Mouse (Mus musculus) liver, adult (tissue): Measurements from ENCODE around the gene Wdr11.

Experiments
- GATA4 ChIP-seq: IDR thresholded peaks from 2 replicates; pipeline ENCODE4 v1.6.1; 2014; ENCODE audit warnings: mild to moderate bottlenecking, low read length; ENCODE audit not compliant: insufficient replicate concordance

The Wdr11 gene

DNA sequence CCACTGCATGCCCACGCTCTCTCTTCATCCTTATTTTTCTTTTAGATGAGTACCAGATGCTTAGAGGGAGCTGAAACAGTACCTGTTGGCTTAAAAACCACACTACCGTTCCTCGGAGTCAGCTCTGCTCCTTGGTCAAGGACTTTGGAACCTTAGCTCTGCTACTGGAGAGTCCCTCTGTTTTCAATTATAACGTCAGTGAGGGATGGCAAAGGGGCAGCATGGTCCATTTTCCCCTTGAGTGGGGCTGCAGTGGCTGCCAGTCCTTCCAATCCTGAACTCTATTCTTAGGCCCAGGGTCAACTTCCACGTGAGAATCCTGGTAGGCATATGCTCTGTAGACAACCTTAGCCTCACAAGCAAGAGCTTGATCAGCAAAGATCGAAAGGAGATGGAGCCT is 48.2 kb downstream of the Wdr11 start:
- no peak for TF ChIP-seq GATA4

DNA sequence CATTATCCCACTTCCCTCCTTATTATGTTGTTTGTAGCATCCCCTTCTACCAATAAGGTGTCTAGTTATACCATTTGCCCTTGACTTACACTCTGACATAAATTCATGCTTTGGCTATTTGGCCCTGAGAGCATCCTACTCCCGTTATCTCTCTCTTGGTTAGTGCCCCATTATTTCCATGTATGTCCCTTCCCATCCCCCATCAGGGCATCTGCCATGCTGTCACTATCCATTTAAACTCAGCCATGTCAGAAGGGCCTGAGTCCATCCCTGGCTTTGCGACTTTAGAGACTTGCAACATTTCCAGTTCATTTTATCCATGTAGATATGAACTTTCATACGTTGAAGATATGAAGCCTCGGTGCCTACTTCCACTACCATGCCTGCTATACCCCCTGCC is 51.6 kb downstream of the Wdr11 start:
- TF ChIP-seq GATA4: no peak

GRCm38 (mm10) chr7:129647798-129648197 is 56.1 kb downstream of the Wdr11 start:
- no peak for TF ChIP-seq GATA4

DNA sequence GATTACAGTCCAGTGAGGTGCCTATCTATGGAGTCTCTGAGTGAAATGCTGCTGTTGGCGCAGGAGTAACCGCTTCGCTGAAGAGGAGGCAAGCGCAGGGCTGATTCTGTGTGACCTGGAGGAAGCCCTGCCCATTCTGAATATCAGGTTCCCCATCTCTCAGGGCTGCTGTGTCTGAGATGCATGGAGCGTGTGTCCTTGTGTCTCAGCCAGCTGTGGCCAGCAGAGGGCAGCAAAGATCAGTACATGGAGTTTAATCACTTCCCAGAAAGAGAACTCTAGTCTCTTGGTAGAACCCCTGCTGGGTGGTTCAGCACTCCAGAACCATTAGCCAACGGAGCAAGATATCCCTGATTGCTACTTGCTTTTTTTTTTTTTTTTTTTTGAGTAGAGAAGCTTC is 57.3 kb downstream of the Wdr11 start:
- TF ChIP-seq GATA4: no peak

- no peak for TF ChIP-seq GATA4
Observed at GRCm38 (mm10) chr7:129650717-129651116, 59.1 kb downstream of the Wdr11 start.

DNA sequence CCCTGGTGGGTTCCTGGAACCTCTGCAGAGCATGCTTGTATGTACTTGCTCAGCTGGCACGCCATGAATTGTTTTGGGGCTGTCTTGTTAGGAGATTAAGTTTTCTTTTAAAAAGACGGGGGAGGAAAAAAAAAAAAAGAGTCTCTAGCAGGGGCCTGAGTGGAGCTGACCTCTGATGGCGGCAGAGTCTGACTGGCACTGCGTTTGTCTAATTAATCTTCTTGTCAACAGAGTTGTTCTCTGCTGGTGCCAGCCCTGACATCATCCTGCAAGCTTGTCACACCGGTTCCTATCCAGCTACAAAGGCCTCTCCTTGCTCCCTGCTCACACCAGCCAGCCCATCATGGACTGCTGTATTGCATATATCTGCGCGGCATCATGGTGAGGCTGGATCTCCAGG is 60.1 kb downstream of the Wdr11 start:
- no peak for TF ChIP-seq GATA4

DNA sequence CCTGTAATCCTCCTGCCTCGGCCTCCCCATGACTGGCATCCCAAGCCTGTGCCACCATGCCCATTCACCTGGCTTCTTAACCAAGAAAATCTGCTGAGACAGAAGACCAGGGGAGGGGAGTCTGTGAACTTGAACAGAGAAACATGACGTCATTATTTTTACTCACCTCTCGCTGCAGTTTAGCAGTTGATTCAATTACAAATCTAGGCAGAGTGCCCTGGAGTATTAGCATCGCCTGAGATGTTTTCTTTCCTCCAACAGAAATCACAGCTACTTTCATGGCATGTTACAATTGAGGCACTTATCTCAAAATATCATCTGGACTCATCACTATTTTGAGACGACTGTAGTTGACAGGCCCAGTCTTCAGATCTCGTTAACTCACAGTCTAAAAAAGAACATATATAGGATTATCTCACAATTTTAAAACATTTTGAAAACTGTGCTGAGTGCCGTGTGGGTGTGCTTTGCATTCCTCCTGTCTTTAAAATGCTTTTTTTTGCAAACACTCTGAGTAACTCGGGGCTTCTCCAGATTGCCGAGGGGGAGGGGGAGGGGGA is 61.3 kb downstream of the Wdr11 start:
- no peak for TF ChIP-seq GATA4

DNA sequence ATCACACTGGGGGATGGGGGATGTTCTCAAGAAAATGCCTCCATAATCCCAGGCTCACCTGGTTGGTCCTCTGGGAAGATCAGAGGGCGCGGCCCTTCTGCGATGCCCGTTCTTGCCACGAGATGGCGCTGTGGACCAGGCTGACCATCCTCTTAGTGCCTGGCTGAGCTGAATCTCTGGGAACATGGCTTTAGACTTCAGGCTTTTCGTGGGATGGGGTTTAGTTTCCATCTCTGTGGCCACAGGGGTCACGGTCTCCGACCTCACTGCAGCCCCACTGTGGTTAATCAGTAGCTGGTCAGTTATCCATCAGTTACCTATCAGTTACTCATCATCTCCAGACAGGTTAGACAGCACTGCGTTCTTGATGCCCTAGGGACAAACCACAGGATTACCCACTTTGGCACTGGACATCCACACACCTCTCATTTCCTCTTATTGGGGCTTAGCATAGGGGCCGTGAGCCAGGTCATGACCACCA is 62.2 kb downstream of the Wdr11 start:
- no peak for TF ChIP-seq GATA4

- TF ChIP-seq GATA4: no peak
Observed at GRCm38 (mm10) chr7:129654923-129655322, 63.3 kb downstream of the Wdr11 start.

DNA sequence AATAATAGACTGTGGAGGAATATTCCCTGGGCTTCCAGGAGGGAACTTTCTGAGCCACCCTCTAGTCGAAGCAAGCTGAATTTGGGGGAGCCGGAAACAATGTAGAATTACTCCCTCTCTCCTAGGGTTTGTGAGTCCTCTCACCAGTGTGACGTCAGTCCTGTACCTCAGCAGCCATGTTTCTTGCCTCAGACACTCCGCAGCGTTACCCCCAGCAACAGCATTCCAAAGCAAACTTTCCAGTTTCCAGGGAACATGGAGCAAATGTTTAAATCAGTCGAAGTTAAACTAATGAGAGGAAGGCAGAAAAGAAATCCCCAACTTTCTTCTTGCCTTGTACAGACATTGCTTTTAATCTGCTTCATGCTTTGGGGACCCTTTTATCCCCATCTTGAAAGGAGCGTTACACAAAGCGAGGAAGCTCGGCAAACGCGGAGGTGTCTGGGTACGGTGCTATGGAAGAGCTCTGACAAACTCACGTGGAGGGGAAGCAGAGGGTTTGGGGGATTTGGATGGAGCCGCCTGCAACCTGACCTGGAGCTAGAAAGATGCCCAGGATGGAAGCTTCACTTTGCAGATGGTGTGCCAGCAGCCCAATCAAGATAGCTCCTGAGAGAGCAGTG is 64.1 kb downstream of the Wdr11 start:
- TF ChIP-seq GATA4: no peak

GRCm38 (mm10) chr7:129657867-129658266 is 66.2 kb downstream of the Wdr11 start:
- TF ChIP-seq GATA4: no peak

DNA sequence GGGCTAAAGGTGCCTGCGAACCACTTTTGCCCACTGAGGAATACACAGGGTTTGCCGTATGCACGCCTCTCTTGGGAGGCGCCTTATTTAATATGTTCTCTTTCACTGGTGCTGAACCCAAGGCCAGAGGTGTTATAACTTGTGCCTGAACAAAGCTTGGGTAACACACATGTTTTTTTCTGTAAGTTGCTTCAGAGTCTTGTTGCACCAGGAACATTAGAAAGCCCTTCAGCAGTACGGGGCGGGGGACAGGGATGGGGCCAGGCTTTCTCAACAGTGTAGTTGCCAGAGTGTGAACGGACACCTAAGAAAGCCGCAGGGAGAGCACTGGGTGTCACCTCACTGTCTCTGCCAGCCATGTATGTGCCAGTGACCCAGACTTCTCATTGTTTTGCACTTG is 68.1 kb downstream of the Wdr11 start:
- TF ChIP-seq GATA4: no peak

- no peak for TF ChIP-seq GATA4
Observed at GRCm38 (mm10) chr7:129660546-129660945, 68.9 kb downstream of the Wdr11 start.

GRCm38 (mm10) chr7:129662051-129662789 is 70.6 kb downstream of the Wdr11 start:
- no peak for TF ChIP-seq GATA4

GRCm38 (mm10) chr7:129663781-129664505 is 72.3 kb downstream of the Wdr11 start:
- TF ChIP-seq GATA4: peak; percentile 30; the same call in 1 of the 2 replicates

DNA sequence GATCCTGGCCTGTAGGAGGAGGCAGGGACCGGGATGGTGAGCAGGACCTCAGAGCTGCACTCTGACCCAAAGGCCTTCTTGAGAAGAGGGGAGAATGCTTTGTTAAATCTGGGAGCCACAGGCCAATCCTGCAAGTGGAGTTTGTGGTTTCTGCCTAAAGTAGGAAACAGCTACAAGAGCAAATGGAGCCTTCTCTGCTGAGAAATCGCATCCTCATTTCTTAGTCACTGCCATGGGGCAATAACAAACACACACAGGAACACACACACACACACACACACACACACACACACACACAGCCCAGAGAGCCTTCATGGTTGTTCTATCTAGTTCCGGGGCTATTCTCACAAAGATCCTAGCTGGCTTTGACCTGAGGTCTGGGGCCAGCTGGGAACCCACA is 73.7 kb downstream of the Wdr11 start:
- no peak for TF ChIP-seq GATA4
